Mouse (Mus musculus) layer of hippocampus, adult 2 months (tissue): ENCODE measurements at regions not wholly inside any gene's neighbourhood (a gene's known extent, or its start where the extent isn't known, plus 50 kb on each side); places are given as distances from the start of the nearest gene placed in this dataset.

Source experiments
- DNase-seq, 2 experiments: peaks; one replicate each; pipeline ENCODE4 v3.0.0; 2022; ENCODE audit warnings: low spot score in 2 of 2
- H3K27ac ChIP-seq: fragments of 200-600 bp; 2 replicates; pipeline ENCODE4 v1.8.1; 2022
- H3K4me3 ChIP-seq: fragments of 200-600 bp; 2 replicates; pipeline ENCODE4 v1.8.1; 2022; ENCODE audit warnings: mild to moderate bottlenecking
- CTCF ChIP-seq: fragments of 200-600 bp; conservative IDR thresholded peaks from 2 replicates; pipeline ENCODE4 v1.8.1; 2022; ENCODE audit warnings: antibody characterized with exemption, mild to moderate bottlenecking, moderate library complexity

- H3K27ac ChIP-seq, result no peak overlapping the region
- peak in 1 of 2 experiments; percentile 31 for DNase-seq
- H3K4me3 ChIP-seq, result no peak overlapping the region
- TF ChIP-seq CTCF, result no peak
Observed at GRCm38 (mm10) chr13:112207617-112208235, 80.5 kb upstream of the Ankrd55 start.

GRCm38 (mm10) chr13:112211841-112212240, 76.4 kb upstream of the Ankrd55 start:
- no peak for TF ChIP-seq CTCF
- H3K27ac ChIP-seq, result no peak overlapping the region
- H3K4me3 ChIP-seq, result no peak overlapping the region
- DNase-seq, result no peak

GRCm38 (mm10) chr13:112212391-112212790, 75.9 kb upstream of the Ankrd55 start:
- H3K4me3 ChIP-seq, result no peak overlapping the region
- H3K27ac ChIP-seq, result no peak overlapping the region
- no peak for TF ChIP-seq CTCF
- no peak for DNase-seq

DNA sequence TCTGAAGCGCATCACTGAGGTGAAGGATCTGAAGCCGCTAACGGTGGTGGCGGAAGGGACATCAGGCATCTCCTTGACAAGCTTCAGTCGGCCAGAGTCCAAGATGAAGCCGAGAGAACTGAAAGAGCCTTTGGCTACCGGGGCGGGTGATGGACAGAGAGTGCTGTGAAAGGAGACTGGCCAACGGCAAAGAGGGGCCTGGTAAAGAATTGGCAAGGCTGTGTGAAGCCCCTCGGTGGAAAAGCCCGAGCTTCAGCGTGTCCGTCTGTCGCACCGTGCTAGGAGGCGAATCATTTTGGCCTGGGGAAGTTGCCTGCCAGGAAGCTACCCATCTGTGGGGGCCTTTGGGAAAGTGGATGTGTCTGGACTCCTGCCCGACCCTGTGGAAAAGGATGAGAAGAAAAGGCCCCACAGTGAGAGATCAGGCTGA, 74.6 kb upstream of the Ankrd55 start:
- no peak overlapping the region for H3K4me3 ChIP-seq
- H3K27ac ChIP-seq, result no peak overlapping the region
- TF ChIP-seq CTCF, result no peak
- no peak for DNase-seq

- DNase-seq, result no peak
- H3K4me3 ChIP-seq, result no peak overlapping the region
- H3K27ac ChIP-seq, result no peak overlapping the region
- TF ChIP-seq CTCF, result no peak
Observed at GRCm38 (mm10) chr13:112216084-112216483, 72.2 kb upstream of the Ankrd55 start.

DNA sequence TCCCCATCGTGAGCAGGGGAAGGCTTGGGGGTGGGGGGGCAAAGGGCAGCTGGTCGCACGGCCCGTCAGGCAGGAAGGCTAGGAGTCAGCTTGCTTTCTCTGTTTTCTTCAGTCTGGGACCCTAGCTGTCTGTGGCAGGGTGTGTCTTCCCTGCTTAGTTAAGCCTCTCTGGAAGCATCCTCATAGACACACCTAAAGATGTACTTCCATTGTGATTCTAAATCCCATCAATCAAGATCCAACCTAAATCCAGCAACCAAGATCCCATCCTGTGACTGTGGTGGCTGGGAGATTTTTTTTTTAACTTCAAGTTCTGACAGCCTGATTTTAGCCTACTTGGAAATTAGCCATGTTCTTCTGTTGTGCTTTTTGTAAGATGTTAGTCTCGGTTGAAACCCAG, 69.9 kb upstream of the Ankrd55 start:
- DNase-seq, result no peak
- no peak overlapping the region for H3K27ac ChIP-seq
- H3K4me3 ChIP-seq, result no peak overlapping the region

DNA sequence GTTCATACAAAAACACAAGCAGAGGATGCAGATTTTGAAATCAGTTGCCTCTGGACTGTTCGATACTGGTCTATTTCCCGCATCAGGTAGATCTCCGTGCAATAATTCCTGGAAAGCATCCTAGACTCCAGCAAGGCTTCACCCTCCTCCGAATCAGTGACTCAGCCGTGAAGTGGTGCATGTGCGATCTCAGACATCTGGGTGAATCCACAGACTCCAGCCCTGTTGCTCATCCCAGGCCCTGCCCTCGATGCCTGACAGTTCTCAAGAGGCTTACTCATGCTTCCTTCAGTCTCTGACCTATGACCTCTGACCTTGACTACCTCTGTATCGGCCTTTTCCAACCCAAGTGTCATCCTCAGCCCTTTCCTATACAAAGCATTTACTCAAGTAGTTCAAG, 68.1 kb upstream of the Ankrd55 start:
- TF ChIP-seq CTCF, result no peak
- DNase-seq, result no peak
- no peak overlapping the region for H3K4me3 ChIP-seq
- H3K27ac ChIP-seq, result no peak overlapping the region

More for the DNA sequence above, 69.9 kb upstream of the Ankrd55 start:
- TF ChIP-seq CTCF, result no peak

DNA sequence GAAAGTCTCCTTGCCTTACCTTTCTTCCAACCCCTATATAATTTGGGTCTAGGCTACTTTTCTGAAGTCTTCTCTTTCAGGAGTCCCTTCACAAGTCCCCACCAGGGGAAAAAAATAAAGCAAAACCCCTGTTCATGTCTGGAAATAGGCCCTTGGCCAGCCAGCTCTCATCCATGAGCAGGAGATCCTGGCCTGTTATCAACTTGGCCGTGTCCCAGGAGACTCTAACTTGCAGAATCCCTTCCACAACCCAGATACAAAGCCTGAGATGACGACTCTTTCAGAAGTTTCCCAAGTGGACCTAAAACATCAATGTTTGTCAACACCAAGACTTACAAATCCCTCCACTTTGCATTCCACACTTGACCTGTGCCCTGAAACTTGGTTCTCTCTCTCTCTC, 64.6 kb upstream of the Ankrd55 start:
- DNase-seq, result no peak
- no peak for TF ChIP-seq CTCF
- no peak overlapping the region for H3K4me3 ChIP-seq
- H3K27ac ChIP-seq, result no peak overlapping the region

DNA sequence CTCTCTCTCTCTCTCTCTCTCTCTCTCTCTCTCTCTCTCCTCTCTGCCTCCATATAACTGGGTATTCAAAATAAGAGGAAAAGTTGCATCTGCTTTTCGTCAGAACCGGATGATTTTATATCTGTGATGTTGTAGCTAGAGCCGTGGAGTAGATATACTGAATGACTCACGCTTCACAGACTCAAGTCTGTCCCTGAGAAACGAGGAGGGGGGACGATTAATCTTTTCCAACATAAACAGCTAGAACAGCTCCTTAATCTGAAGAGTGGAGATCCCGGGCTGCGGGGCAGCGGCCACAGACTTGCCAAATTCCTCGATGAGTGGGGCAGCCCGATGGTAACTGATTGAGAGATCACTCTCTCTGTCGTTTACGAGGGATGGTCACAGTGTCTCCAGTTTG, 60.5 kb upstream of the Ankrd55 start:
- no peak for DNase-seq
- H3K4me3 ChIP-seq, result no peak overlapping the region
- no peak overlapping the region for H3K27ac ChIP-seq
- TF ChIP-seq CTCF, result no peak

DNA sequence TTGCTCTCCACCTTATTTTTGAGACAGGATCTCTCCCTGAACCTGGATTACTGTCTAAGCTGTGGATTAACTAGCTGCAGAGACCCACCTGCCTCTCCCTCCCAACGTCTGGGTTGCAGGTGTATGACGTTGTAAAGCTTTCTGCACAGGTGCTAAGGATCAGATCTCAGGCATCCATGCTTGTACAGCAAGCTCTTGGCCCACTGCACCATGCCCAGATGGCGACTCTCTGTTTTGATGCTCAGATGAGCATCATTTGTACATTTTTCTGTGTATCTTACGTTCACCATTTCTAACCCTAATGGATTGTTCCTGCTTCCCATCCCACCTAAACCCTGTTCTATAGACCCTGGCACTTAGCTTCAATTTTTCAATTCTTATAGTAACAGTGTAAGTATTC, 59.4 kb upstream of the Ankrd55 start:
- no peak for DNase-seq
- H3K4me3 ChIP-seq, result no peak overlapping the region
- H3K27ac ChIP-seq, result no peak overlapping the region
- no peak for TF ChIP-seq CTCF

GRCm38 (mm10) chr13:112230176-112230575, 58.1 kb upstream of the Ankrd55 start:
- Histone ChIP-seq H3K4me3 (no peak overlapping the region), H3K27ac (no peak overlapping the region)
- DNase-seq, result no peak
- TF ChIP-seq CTCF, result no peak

- H3K27ac ChIP-seq, result no peak overlapping the region
- TF ChIP-seq CTCF, result no peak
- no peak for DNase-seq
- no peak overlapping the region for H3K4me3 ChIP-seq
Observed at GRCm38 (mm10) chr13:112234695-112235094, 53.6 kb upstream of the Ankrd55 start.

DNA sequence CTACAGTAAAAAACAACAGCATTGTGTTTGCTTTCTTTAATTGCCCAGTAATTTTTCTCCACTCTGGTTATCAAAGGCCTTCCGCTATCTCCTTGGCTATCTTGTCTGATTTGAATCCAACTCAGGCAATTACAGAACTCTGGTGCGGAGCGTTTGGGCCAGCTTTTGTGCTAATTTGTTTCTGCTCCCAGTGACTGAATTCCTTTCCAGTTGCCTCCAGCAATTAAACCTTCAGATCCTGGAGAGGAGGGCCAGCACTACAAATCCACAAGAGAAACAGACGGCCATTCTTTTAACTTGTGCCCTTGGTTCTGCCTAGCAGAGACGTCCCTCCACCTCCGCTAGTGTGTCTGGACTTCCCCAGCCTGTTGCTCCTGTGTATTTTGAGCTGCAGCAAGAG, 51.3 kb upstream of the Ankrd55 start:
- TF ChIP-seq CTCF, result no peak
- Histone ChIP-seq H3K4me3 (no peak overlapping the region), H3K27ac (no peak overlapping the region)
- peak in 1 of 2 experiments; percentile 17 for DNase-seq

DNA sequence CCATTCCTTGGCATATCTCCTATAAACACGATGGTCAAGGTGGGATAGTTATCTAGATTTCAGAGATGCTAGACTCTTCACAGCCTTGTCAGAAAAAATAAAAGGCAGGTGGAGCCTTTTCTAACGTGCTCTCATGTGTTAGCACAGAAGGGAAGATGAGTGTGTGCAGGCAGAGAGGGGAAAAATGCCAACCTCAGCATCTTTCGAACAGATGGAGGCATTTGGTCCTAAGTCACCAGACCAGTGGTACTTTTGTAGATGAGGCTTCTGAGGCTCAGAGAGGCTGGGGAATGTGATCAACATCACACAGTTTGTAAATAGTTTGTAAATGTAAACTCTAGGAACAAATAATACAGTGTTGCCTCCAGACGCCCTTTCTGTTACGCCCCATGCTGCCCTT, 50.9 kb upstream of the Ankrd55 start:
- H3K4me3 ChIP-seq, result no peak overlapping the region
- no peak for DNase-seq
- H3K27ac ChIP-seq, result no peak overlapping the region
- TF ChIP-seq CTCF, result no peak

- DNase-seq, result no peak
- Histone ChIP-seq H3K4me3 (no peak overlapping the region), H3K27ac (no peak overlapping the region)
- TF ChIP-seq CTCF, result no peak
Observed at GRCm38 (mm10) chr13:112237917-112238316, 50.3 kb upstream of the Ankrd55 start.
